In the genomic region with DNA sequence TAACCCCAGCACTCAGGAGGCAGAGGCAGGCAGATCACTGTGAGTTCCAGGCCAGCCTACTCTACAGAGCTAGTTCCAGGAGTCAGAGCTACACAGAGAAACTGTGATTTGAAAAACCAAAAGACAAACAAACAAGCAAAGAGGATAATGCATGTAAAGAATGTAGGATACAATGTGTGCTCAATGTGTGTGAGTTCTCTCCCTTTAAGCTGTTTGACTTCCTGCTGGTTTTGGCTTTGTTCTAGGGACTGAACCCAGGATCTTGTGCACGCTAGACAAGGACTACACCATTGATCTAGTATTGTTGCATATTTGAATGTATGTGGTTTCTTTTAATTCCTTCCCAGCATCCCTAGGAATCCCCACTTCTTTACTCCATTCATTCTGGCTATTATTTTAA, we compare ENCODE assay signal across 29 mouse cellular contexts. TPM values are rescaled to one million over a fixed set of nuclear protein-coding genes. Genes with fewer than 3 reads are reported as not detected.
"Had no signal": no experiment of that assay in that cellular context is flagged by ENCODE, and none has a peak within 500 bp of the region (broad histone marks: within the 10 kb centered on the region; RNA-seq: fewer than 3 reads in every experiment).

No protein-coding gene starts in this region.

- H3K4me1 ChIP-seq: embryonic facial prominence, embryonic 10.5 days; embryonic facial prominence, embryonic 12.5 days; embryonic facial prominence, embryonic 13.5 days; embryonic facial prominence, embryonic 15.5 days; forebrain, embryonic 10.5 days; forebrain, embryonic 12.5 days; forebrain, embryonic 13.5 days; forebrain, embryonic 15.5 days had no signal

- H3K4me2 ChIP-seq: embryonic facial prominence, embryonic 12.5 days; embryonic facial prominence, embryonic 13.5 days; embryonic facial prominence, embryonic 15.5 days; forebrain, embryonic 12.5 days; forebrain, embryonic 13.5 days; forebrain, embryonic 15.5 days had no signal

- H3K36me3 ChIP-seq: embryonic facial prominence, embryonic 10.5 days; embryonic facial prominence, embryonic 12.5 days; embryonic facial prominence, embryonic 13.5 days; embryonic facial prominence, embryonic 15.5 days; forebrain, embryonic 10.5 days; forebrain, embryonic 12.5 days; forebrain, embryonic 15.5 days had no signal

- H3K9me3 ChIP-seq: embryonic facial prominence, embryonic 10.5 days; embryonic facial prominence, embryonic 12.5 days; embryonic facial prominence, embryonic 13.5 days; embryonic facial prominence, embryonic 15.5 days; forebrain, embryonic 10.5 days; forebrain, embryonic 12.5 days; forebrain, embryonic 13.5 days; forebrain, embryonic 15.5 days; heart, embryonic 10.5 days had no signal

- H3K4me3 ChIP-seq: embryonic facial prominence, embryonic 10.5 days; embryonic facial prominence, embryonic 12.5 days; embryonic facial prominence, embryonic 13.5 days; embryonic facial prominence, embryonic 15.5 days; erythroblast, embryonic 14.5 days; forebrain, embryonic 10.5 days; forebrain, embryonic 12.5 days; forebrain, embryonic 13.5 days; forebrain, embryonic 15.5 days; gastrocnemius, adult 2 months; heart, adult 2 months; heart, embryonic 10.5 days had no signal

- ATAC-seq: forebrain, embryonic 13.5 days; forebrain, embryonic 14.5 days; forebrain, embryonic 15.5 days; forebrain, embryonic 16.5 days; forebrain, postnatal 0 days had no signal

- H3K27ac ChIP-seq: embryonic facial prominence, embryonic 10.5 days; embryonic facial prominence, embryonic 12.5 days; embryonic facial prominence, embryonic 13.5 days; embryonic facial prominence, embryonic 15.5 days; forebrain, embryonic 10.5 days; forebrain, embryonic 12.5 days; forebrain, embryonic 13.5 days; forebrain, embryonic 15.5 days; gastrocnemius, adult 2 months; heart, adult 2 months; heart, embryonic 10.5 days had no signal

- H3K9ac ChIP-seq: embryonic facial prominence, embryonic 12.5 days; embryonic facial prominence, embryonic 13.5 days; embryonic facial prominence, embryonic 15.5 days; forebrain, embryonic 12.5 days; forebrain, embryonic 13.5 days; forebrain, embryonic 15.5 days; forebrain, postnatal 0 days had no signal

- DNase-seq: cerebellum, adult 9-10 months; cerebellum, adult 9-11 months; cerebellum, postnatal 10 days; cerebellum, postnatal 14 days; cerebellum, postnatal 25 days; cerebellum, postnatal 36 days; embryo, embryonic 11 days; forebrain, postnatal 0 days; gastrocnemius, adult 2 months; gastrocnemius, postnatal 10 days; gastrocnemius, postnatal 14 days; gastrocnemius, postnatal 25 days; gastrocnemius, postnatal 36 days; heart, adult 18-20 months; heart, adult 2 months had no signal

RNA-seq across cellular contexts. Expression of a gene that starts 14.3 kb away (rescaled TPM):
- polyA plus RNA-seq: cortical plate, adult 2 months; erythroblast, embryonic 14.5 days; forebrain, embryonic 10.5 days; forebrain, embryonic 11.5 days; forebrain, embryonic 12.5 days; forebrain, embryonic 13.5 days; forebrain, embryonic 14.5 days; forebrain, embryonic 15.5 days; forebrain, embryonic 16.5 days; forebrain, postnatal 0 days had no signal
